Mouse (Mus musculus): ENCODE data around the gene Ndufa12. TPM values are rescaled to one million over a fixed set of nuclear protein-coding genes. Genes with fewer than 3 reads are reported as not detected.

Ndufa12 gene
- total RNA-seq, 2 experiments from 2014 or later: 249 to 266 TPM

GRCm38 (mm10) chr10:94225026-94225750 is 26.7 kb downstream of the Ndufa12 start:
- no peak for DNase-seq (ENCODE audit: low spot score in 2 of 2)

DNA sequence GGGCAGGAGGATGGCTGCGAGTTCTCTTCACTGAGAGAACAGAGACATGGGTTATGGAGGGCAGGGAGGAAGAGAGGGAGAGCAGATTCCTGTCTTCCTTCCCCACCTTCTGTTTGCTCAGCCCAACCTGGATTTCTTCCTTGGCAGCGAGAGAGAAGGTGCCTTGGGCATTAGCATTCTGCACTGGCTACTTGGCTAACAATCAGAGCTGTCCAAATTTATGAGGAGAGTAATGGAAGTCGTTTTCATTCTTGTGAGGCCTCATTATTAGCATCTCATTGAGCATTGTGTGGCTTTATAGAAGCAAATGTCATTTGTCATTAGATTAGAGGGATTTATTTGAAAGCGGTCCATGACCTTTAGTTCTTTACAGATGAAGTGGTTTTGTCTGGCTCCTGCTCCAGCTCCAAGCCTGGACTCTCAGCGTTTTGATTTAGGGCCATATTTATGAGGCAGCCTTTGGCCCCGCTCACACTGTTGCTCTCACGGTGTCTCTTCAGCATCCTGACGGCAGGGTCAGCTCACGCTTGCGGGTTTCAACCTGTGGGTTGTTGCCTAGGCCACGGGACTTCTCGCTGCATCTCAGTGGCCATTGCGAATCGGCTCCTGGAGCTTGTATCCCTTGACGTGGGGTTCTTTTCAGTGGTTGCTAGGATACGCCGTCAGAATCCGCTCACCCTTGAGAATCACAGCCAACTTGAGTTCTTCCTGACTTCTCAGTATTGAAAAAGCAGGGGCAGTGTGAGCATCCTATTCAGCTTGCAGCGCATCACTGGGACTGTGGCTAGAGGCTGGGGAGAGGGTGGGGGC is 31.9 kb downstream of the Ndufa12 start:
- peak; percentile 27 to 54 for DNase-seq (ENCODE audit: low spot score in 2 of 2)

- DNase-seq (ENCODE audit: low spot score in 2 of 2): no peak
These were observed 32.5 kb downstream of the Ndufa12 start for GRCm38 (mm10) chr10:94231025-94231424.

DNA sequence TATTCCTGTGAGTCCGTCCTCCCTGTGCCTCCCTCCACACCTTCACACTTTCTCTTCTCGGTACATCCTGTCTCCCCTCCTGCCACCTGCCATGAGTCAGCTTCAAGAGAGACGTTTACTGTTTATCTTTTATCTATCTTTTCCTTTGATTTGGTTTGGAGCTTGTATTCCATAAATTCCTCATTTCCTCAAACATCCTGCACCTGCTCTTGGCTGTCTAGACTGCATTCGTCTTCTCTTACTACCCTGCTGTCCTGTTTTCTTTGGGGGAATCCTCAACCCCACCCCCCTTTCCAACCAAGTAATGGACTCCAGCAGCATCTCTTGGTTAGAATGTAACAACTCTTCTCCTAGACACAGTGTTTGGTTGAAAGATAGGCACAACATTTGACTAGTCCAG is 36.7 kb downstream of the Ndufa12 start:
- DNase-seq (ENCODE audit: low spot score in 2 of 2): no peak

GRCm38 (mm10) chr10:94241346-94241745 is 42.8 kb downstream of the Ndufa12 start:
- DNase-seq (ENCODE audit: low spot score in 2 of 2): no peak

GRCm38 (mm10) chr10:94247748-94248349 is 49.3 kb downstream of the Ndufa12 start:
- DNase-seq (ENCODE audit: low spot score in 2 of 2): no peak

DNA sequence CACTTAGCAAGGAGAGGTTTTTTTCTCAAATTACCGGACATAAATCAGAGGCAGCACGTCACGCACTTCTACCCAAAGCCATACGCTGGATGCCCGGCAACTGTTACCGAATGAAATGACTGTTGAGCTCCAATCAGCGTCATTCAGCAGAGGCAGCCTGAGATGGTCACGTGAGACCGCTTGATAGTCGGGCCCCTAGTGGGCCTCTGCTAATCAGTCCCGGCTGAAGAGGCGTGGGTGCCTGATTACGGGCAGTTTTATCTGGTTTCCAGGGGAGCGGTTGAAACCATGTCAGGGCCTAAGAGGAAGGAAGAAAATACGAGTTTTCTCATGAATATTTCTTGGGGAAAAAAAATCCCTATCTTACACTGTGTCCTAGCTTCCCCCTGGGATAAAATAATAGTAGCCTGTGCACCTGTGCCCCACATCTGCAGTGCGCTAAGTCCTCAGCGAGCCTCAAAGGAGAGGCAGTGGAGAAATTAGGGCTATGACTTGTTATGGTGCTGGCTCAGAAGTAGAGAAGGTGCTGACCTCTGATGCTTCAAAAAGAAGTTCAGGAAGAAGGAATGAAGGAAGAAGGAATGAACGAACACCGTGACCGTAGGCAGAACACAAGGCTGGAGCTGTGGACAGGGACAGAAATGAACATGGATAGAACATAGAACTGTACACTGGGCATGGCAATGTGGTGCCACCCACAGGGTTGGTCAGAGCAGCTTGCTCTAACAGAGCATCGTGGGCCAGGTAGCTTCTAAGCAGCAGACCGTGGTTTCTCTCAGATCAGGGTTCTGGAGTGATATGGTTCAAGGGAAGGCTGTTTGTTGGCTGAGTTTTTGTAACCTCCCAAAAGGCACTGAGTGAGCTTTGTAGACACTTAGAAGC is 51.3 kb downstream of the Ndufa12 start:
- no peak for DNase-seq (ENCODE audit: low spot score in 2 of 2)

DNA sequence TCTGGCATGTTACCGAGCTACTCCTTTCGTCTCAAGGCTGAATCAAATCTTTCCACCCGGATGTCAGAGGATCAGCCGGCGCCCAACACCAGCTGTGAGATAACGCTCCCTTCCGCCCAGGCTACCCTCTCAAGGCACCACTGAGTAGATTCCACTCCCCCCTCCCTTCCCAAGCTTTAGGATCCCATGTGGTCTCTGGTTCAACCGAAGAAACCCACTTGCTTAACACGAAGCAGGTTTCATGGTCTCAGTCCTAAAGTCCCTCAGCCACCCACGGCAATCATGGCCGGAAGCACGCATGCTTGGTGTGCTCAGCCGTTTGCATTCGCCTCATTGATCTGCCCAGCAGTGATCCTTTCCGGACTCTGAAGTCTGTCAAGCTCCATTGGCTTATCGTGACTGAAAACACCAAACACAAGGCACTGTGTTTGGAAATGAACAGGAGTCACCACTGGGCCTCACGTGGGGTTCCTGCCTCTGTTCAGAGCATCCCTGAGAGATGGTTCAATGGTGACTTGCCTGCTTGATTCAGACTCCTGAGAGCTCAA is 54.8 kb downstream of the Ndufa12 start:
- DNase-seq (ENCODE audit: low spot score in 2 of 2): no peak

- DNase-seq (ENCODE audit: low spot score in 2 of 2): no peak
These were observed 56.2 kb downstream of the Ndufa12 start for GRCm38 (mm10) chr10:94254766-94255165.

- DNase-seq (ENCODE audit: low spot score in 2 of 2): no peak
These were observed 57.2 kb downstream of the Ndufa12 start for GRCm38 (mm10) chr10:94255744-94256143.

DNA sequence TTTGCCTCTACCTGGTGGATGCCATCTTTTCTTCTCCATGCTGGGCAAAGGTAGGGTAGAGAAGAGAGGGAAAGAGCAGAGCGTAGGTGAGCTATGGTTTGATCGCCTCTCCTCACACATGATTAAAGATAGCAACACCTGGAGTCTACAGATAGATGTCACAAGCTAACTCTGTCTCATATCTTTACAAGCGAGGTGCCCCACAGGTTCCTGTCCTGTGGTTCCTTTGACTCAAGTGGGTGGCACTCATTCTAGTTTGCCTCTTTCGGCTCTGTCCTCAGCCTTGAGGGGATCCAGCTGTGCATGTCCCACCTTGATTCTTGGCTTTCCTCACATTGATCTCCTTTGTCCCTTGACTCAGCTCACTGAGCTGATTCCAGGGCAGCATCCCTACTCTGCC is 58.0 kb downstream of the Ndufa12 start:
- no peak for DNase-seq (ENCODE audit: low spot score in 2 of 2)

- DNase-seq (ENCODE audit: low spot score in 2 of 2): no peak
These were observed 62.0 kb downstream of the Ndufa12 start for GRCm38 (mm10) chr10:94260544-94260943.

DNA sequence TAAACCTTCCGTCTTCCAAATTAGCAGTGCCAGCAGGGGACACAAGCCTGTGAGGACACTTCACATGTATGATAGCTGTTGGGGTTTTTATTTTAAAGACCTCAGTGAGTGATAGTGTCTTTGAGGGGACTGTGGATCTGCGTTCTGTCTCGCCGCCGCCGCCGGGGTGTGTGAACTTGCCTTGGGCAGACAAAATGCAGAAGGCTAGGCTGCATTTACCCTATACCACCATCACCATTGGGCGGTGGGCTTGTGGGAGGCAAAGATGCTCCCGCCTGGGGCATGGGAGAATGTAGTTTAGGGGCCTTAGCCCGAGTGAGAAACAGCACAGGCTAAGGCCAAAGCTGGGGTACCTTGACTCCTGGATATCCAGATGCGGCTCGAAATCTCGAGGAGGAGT is 64.1 kb downstream of the Ndufa12 start:
- DNase-seq (ENCODE audit: low spot score in 2 of 2): no peak

DNA sequence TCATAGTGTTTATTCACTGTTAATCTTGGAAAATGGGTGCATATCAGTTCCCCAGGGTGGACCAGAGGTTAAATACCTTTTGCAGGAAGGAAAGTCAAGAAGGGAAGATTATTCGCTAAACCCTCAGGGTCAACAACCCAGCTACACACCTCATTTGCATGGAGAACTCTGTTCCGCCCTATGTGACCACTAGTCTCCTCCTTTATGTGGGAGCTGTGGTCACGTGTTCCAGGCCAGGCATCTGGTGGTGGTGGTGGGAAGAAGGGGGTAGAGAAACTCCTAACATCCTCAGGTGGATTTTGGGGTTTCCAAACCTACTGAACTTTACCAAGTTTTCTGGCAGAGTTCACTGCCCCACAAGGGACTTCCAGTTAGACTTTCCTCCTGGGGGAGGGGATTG is 64.7 kb downstream of the Ndufa12 start:
- no peak for DNase-seq (ENCODE audit: low spot score in 2 of 2)

DNA sequence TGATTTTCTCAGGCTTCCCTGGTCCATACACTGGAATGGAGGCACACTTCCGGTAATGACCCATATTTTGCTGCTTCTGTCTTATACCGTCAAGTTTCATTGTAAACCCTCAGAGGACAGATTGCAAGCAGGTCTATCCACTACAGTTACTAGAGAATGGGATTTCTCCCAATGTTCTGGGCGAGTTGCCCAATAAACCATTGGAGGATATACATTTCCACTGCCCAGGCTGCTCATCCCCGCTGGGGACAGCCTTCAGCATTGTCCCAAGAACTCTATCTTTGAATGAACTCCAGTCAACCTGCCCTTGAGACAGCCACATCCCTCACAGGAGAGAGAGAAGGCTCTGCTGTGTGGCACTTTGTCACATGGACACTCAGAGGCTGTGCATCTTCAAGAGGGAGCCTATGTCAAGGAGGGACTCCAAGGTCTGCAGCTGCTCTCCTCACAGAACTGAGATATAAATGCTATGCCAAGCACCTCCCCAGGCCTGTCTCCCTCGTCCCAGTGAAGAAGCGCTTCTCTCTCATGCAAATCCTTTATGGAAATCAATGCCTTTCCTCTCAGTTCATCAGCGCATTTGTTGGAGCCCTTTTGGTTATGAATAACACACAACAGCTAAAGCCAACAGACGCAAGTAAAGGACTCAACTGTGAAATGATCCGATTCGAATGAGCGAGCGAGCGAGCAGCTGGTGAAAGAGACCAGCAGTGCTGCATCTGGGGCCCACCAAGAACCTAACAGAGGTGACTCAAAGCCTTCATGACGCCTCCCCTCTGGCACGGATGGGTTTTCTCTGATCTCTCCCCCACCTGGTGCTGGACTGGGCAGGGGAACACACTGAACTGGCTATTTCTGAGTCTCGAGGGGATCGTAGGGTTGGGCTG is 67.4 kb downstream of the Ndufa12 start:
- no peak for DNase-seq (ENCODE audit: low spot score in 2 of 2)

Other genes starting within 250 kb of the Ndufa12 start
- 10 to 100 TPM; 78.6 to 81.6 TPM for gene Vezt, start 162.9 kb upstream of the Ndufa12 start, total RNA-seq (2021)
- gene Fgd6, start 162.7 kb upstream of the Ndufa12 start, total RNA-seq (2021): 10 to 100 TPM in 1 of 2 experiments, 1 to 10 TPM in 1; 9.4 to 11.7 TPM
- gene Nr2c1, start 50.7 kb upstream of the Ndufa12 start, total RNA-seq (2021): 1 to 10 TPM; 9.3 to 9.5 TPM
- not detected for gene Gm4792, start 100.0 kb downstream of the Ndufa12 start, total RNA-seq (2021)
- 10 to 100 TPM; 21.3 to 31.9 TPM for gene Tmcc3, start 113.2 kb downstream of the Ndufa12 start, total RNA-seq (2021)

Data from left cerebral cortex, adult 18-20 months (tissue).